Mouse (Mus musculus) thymus, postnatal 10 days (tissue): Measurements from ENCODE around the gene Bbs9.
"Not testable (repeated sequence)": the region's sequence is repeated elsewhere in the genome, so short reads cannot be mapped to it uniquely, and the experiment has no call there.

Experiments
- DNase-seq, 2 experiments: peaks; one replicate each; pipeline ENCODE4 v3.0.0; 2021; ENCODE audit warnings: low spot score in 2 of 2

Bbs9 gene

DNA sequence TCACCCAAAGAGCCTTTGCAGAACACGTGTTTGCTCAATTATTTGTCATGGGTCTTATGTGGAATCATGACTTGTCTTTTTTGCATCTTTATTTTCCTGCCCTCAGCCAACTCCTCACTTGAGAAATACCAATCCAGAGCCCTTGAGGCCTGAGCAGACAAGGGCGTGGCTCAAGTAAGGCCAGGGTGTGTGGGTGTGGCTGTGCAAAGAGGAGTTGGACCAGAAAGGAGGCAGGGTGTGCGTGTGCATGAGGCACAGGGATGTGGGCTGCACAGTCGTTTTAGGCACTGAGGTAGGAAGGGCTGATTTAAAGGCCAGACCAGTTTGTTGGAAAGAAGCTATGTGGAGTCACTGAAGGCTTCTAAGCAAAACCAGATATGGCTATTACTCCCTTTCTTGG lies 373.7 kb downstream of the Bbs9 start:
- no peak for DNase-seq

- not testable (repeated sequence) for DNase-seq
These were observed 393.6 kb downstream of the Bbs9 start for GRCm38 (mm10) chr9:22869147-22869546.

GRCm38 (mm10) chr9:22870661-22871060 lies 395.1 kb downstream of the Bbs9 start:
- DNase-seq: no peak

GRCm38 (mm10) chr9:22875231-22875630 lies 399.7 kb downstream of the Bbs9 start:
- DNase-seq: no peak

DNA sequence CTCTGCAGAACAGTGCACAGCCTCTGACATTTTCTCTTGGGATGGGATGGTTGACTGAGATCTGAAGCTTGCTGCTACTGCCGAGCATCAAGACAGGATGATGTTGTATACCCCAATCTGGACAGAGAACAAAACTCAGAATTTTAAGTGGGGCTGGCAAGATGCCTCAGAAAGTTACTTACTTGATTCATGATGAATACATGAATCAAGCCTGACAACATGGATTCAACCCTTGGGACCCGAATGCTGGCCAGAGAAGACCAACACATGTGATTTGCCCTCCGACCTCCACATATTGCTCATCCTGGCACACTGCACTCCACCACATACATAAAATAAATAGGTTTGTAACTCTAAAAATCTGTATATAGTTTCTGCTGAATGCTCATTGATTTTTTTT lies 403.8 kb downstream of the Bbs9 start:
- DNase-seq: no peak

DNA sequence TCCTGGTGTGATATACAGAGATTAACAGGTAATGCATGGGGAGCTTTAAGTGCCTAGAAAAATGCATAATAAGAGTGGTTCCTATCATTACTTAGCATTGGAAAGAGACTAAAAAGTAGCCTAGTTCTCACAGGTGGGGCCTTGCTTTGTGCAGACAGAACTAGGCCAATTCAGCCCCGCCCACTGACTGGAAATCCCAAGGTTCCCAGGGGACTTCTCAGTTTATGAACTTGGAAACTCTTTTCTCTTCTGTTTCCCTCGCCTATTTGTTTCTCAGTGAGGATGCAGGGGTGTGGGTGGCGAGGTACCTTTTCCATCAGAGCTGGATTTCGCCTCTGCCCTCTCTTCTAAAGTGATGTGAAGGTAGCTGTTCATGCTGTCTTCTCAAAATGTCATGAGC lies 410.8 kb downstream of the Bbs9 start:
- DNase-seq: no peak

- no peak for DNase-seq
These were observed 429.9 kb downstream of the Bbs9 start for GRCm38 (mm10) chr9:22905434-22905833.

GRCm38 (mm10) chr9:22916808-22917207 lies 441.3 kb downstream of the Bbs9 start:
- DNase-seq: no peak

- DNase-seq: no peak
These were observed 460.1 kb downstream of the Bbs9 start for GRCm38 (mm10) chr9:22935645-22936044.
